Mouse (Mus musculus): ENCODE results near the gene Ptpn5.

DNA sequence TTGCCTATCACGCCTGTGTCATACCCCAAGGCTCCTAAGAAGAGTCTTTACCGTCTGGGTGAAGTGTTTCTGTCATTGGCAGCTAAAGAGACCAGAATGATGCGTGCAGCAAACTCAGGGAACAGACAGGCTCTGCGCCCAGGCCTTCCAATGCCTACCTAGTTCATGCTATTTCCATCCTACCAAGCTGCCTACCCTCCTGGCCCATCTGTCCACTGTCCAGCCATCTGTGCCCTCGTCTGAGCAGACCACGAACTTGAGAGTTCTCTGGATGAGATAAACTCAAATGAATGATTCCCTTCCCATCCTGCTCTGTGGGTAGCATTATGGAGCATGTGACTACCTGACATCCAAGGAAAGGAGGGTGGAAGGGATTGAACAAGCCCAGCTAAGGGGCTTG, 16.8 kb downstream of the Ptpn5 start:
- TF ChIP-seq CTCF (IDR thresholded peaks at IDR 0.05) (no peak), EP300 (IDR thresholded peaks at IDR 0.05) (no peak)
